Mouse (Mus musculus): Measurements from ENCODE around the gene Prpf4b. TPM values are rescaled to one million over a fixed set of nuclear protein-coding genes. Genes with fewer than 3 reads are reported as not detected.
"Not testable (repeated sequence)": the region's sequence is repeated elsewhere in the genome, so short reads cannot be mapped to it uniquely, and the experiment has no call there.

Gene Prpf4b
- polyA plus RNA-seq, 1 experiment from 2014 or later, result 64.6 TPM

DNA sequence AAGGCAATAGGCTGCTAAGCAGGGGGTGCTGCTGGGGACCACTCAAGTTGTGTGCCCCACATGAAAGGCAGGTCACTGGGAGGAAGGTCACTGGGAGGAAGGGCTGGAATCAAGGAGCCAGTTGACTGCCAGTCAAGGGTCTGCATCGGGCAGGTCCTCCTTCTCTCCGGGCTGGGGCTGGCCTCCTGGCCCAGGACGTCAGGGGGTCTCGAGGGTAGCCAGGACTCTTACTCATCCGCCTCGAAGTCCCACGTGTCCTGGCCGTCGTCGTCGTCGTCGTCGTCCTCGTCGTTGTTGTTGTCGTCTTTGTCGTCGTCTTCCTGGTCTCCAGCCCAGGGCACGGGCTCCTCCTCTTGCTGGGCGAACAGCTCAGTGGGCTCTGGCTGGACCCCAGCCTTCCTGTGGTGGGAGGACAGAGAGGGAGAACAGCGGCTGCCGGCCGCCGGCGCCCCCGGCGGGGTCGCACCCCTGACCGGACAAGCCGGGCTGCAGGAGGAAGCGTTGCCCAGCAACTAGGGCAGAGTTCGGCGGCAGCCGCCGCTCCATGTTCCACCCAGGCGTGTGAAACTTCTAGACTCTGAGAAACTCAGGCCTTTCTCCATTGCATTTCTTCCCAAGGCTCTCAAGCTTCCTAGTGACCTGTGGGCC is 41.5 kb downstream of the Prpf4b start:
- DNase-seq (ENCODE audit: low spot score), result no peak
- no peak overlapping the region for H3K4me3 ChIP-seq (ENCODE audit: low read depth, low read length)
- no peaks in the 10 kb centered on the region for H3K36me3 ChIP-seq (ENCODE audit: control insufficient read depth, insufficient read depth, low read length)
- H3K4me1 ChIP-seq (ENCODE audit: control insufficient read depth, insufficient read depth, low read length), result no peaks in the 10 kb centered on the region
- WGBS, result 64% methylated on average over 37 of the region's 37 CpGs
- H3K9ac ChIP-seq (ENCODE audit: low read length), result no peak overlapping the region; the same call in 1 of the 2 replicates
- ATAC-seq, result no peak
- H3K4me2 ChIP-seq (ENCODE audit: low read length), result peak overlapping the region; percentile 42
- no peaks in the 10 kb centered on the region for H3K9me3 ChIP-seq (replicated peaks; ENCODE audit: control insufficient read depth, low read length)
- no peak overlapping the region for H3K27ac ChIP-seq (ENCODE audit: low read depth, low read length)
- no peaks in the 10 kb centered on the region for H3K27me3 ChIP-seq (replicated peaks; ENCODE audit: control insufficient read depth, insufficient read depth, low read length)

DNA sequence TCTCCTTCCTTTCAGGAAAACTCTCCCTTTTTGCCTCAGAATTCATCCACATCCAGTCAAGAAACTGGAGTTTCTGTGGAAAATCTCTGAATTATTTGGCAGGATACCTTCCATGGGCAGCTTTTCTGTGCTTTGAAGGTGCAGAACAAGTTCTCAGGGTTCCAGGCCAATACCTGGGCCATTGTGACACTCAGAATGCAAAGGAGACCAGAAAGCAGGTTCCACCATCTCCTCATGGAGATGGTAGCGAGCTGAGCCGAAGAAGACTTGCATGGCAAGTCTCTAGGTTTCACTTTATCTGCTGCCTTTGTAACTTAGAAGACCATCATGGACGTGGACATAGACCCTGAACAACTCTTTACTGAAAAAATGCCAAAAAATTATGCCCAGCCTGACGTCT is 49.1 kb downstream of the Prpf4b start, which contains the start of the genes Fam217a and 4933417A18Rik:
TSS of gene Fam217a (minus strand) at position 101 of the 400 bp plus-strand sequence.
TSS of gene 4933417A18Rik (plus strand) at position 200 of the 400 bp plus-strand sequence.
- H3K9ac ChIP-seq (ENCODE audit: low read length), result no peak within 1 kb of the TSS
- no peak for ATAC-seq
- no peaks in the 10 kb centered on the region for H3K9me3 ChIP-seq (replicated peaks; ENCODE audit: control insufficient read depth, low read length)
- H3K4me3 ChIP-seq (ENCODE audit: low read depth, low read length), result no peak within 1 kb of the TSS
- H3K36me3 ChIP-seq (ENCODE audit: control insufficient read depth, insufficient read depth, low read length), result no peaks in the 10 kb centered on the region
- H3K4me2 ChIP-seq (ENCODE audit: low read length), result no peak within 1 kb of the TSS
- H3K27ac ChIP-seq (ENCODE audit: low read depth, low read length), result no peak within 1 kb of the TSS
- H3K27me3 ChIP-seq (replicated peaks; ENCODE audit: control insufficient read depth, insufficient read depth, low read length), result no peaks in the 10 kb centered on the region
- WGBS, result 81% methylated on average over 4 of the region's 4 CpGs
- no peak for DNase-seq (ENCODE audit: low spot score)
- H3K4me1 ChIP-seq (ENCODE audit: control insufficient read depth, insufficient read depth, low read length), result no peaks in the 10 kb centered on the region

DNA sequence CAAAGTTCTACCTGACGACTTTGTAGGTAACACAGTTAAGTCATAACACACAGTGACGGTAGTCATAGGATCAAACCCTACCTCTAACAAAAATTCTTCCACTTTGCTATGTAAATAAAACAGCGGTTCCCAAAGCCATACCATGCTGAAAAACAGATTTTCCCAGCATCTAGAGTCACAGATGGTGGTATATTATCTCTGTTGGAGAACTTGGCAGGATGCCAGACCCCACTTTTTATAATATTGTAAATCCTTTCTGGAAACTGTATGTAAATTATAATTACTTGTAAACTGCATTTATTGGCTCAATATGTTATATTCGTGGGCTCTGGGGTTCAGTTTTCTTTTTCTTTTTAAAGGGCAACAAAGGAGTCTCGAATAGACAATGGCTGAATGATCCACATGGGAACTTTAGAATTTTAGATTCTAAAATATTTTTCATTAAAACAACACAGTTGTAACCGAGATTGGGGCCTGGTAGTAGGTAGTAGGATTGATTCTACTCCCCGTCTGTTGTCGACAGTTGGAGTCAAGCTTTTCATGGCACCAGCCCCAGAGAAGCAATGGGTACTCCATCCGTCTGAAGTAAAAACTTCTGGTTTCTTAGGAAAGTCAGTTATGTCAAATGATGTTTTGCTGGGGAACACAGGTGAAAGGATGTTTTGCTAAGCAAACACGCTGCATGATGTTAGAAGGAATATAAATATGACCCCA is 60.0 kb downstream of the Prpf4b start:
- no peak overlapping the region for H3K9ac ChIP-seq (ENCODE audit: low read length)
- H3K4me3 ChIP-seq (ENCODE audit: low read depth, low read length), result no peak overlapping the region
- 69% methylated on average over 10 of the region's 10 CpGs for WGBS
- H3K27ac ChIP-seq (ENCODE audit: low read depth, low read length), result peak overlapping the region; percentile 44; the same call in 1 of the 2 replicates
- H3K4me2 ChIP-seq (ENCODE audit: low read length), result no peak overlapping the region
- no peaks in the 10 kb centered on the region for H3K36me3 ChIP-seq (ENCODE audit: control insufficient read depth, insufficient read depth, low read length)
- no peaks in the 10 kb centered on the region for H3K4me1 ChIP-seq (ENCODE audit: control insufficient read depth, insufficient read depth, low read length)
- H3K9me3 ChIP-seq (replicated peaks; ENCODE audit: control insufficient read depth, low read length), result no peaks in the 10 kb centered on the region
- H3K27me3 ChIP-seq (replicated peaks; ENCODE audit: control insufficient read depth, insufficient read depth, low read length), result no peaks in the 10 kb centered on the region
- peak; percentile 78 for DNase-seq (ENCODE audit: low spot score)
- peak; percentile 84; the same call in 1 of the 2 replicates for ATAC-seq

DNA sequence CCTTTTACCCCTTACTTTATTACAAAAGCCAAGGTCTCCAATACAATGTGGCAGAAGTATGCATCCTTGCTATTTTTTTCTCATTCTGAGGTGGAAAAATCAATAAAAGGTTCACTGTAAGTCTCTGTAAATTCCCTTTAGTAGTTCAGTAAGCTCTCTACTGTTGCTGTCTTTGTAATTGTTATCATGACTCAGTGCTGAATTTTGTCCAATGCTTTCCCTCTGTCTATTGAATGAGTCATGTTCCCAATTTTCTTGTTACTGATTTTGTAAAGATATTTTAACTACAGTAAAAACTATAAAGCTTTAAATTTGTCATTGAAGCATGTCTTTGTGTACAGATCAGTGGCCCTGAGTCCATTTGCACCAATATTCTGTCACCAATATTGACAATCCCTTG is 67.3 kb downstream of the Prpf4b start:
- H3K9me3 ChIP-seq (replicated peaks; ENCODE audit: control insufficient read depth, low read length), result no peaks in the 10 kb centered on the region

DNA sequence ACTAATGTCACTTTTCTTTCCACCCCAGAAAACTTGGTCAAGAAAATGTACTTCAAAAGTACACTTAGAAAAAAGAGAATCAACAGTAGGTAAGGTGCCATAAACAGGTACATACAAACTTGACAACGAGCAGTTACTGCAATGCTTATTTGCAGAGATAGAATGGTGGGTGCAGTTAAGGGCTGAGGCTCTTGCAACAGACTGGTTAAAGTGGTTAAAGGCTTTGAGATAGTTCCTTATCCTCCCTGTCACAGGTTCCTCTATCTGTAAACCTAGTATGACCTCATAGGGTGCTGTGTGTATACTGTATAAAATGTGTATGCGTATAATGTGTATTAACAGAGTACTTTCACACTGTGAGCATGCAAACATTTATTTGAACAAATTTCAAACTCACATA is 76.3 kb downstream of the Prpf4b start:
- not testable (repeated sequence) for H3K27me3 ChIP-seq (replicated peaks; ENCODE audit: control insufficient read depth, insufficient read depth, low read length); H3K4me2 ChIP-seq (ENCODE audit: low read length); ATAC-seq; H3K27ac ChIP-seq (ENCODE audit: low read depth, low read length); H3K4me1 ChIP-seq (ENCODE audit: control insufficient read depth, insufficient read depth, low read length); H3K4me3 ChIP-seq (ENCODE audit: low read depth, low read length); DNase-seq (ENCODE audit: low spot score); H3K9ac ChIP-seq (ENCODE audit: low read length); H3K9me3 ChIP-seq (replicated peaks; ENCODE audit: control insufficient read depth, low read length); H3K36me3 ChIP-seq (ENCODE audit: control insufficient read depth, insufficient read depth, low read length)
- WGBS, result 96% methylated on average over 2 of the region's 2 CpGs

More for the DNA sequence above, 67.3 kb downstream of the Prpf4b start:
- Histone ChIP-seq H3K9ac (ENCODE audit: low read length) (no peak overlapping the region), H3K4me3 (ENCODE audit: low read depth, low read length) (no peak overlapping the region), H3K4me2 (ENCODE audit: low read length) (no peak overlapping the region), H3K27me3 (replicated peaks; ENCODE audit: control insufficient read depth, insufficient read depth, low read length) (no peaks in the 10 kb centered on the region), H3K27ac (ENCODE audit: low read depth, low read length) (no peak overlapping the region), H3K36me3 (ENCODE audit: control insufficient read depth, insufficient read depth, low read length) (no peaks in the 10 kb centered on the region), H3K4me1 (ENCODE audit: control insufficient read depth, insufficient read depth, low read length) (no peaks in the 10 kb centered on the region)
- DNase-seq (ENCODE audit: low spot score) (no peak), ATAC-seq (no peak)

Other genes starting within 250 kb of the Prpf4b start
- gene Pxdc1, start 221.8 kb upstream of the Prpf4b start, polyA plus RNA-seq (2014; fragmentation: Nextera tagmentation; extraction: Ambion mirVana), result 5.1 and 6.7 TPM in 2 replicates
- not detected in 2 replicates for gene Fam50b, start 140.5 kb upstream of the Prpf4b start, polyA plus RNA-seq (2014; fragmentation: Nextera tagmentation; extraction: Ambion mirVana)
- 0.79 and 0.89 TPM in 2 replicates for gene Fam217a, start 49.0 kb downstream of the Prpf4b start, polyA plus RNA-seq (2014; fragmentation: Nextera tagmentation; extraction: Ambion mirVana)
- gene 4933417A18Rik, start 49.1 kb downstream of the Prpf4b start, polyA plus RNA-seq (2014; fragmentation: Nextera tagmentation; extraction: Ambion mirVana), result not detected in 2 replicates
- gene Eci3, start 88.5 kb downstream of the Prpf4b start, polyA plus RNA-seq (2014; fragmentation: Nextera tagmentation; extraction: Ambion mirVana), result 0.19 and 0.30 TPM in 2 replicates
- gene Eci2, start 151.8 kb downstream of the Prpf4b start, polyA plus RNA-seq (2014; fragmentation: Nextera tagmentation; extraction: Ambion mirVana), result 139 and 158 TPM in 2 replicates

Data from forebrain, embryonic 14.5 days (tissue).